In genomic region chr2:166021642-166022041, GRCm38 (mm10) we compare ENCODE assay signal across 8 mouse cellular contexts. TPM values are rescaled to one million over a fixed set of nuclear protein-coding genes. Genes with fewer than 3 reads are reported as not detected.
DNase-seq lines count a peak whose midpoint lies in the region; ATAC-seq and TF ChIP-seq lines count a peak whose summit lies in the region.

No protein-coding gene starts in this region.

- H3K9ac ChIP-seq in hindbrain, embryonic 13.5 days, result no peak overlapping the region
- 0 out of 2 replicates have a peak overlapping the region, but pooled peaks have one; percentile 32 for H3K9ac ChIP-seq in midbrain, embryonic 15.5 days

- no peaks in the 10 kb centered on the region for H3K9me3 ChIP-seq in hindbrain, embryonic 13.5 days
- H3K9me3 ChIP-seq in midbrain, embryonic 15.5 days, result no peaks in the 10 kb centered on the region

- H3K4me2 ChIP-seq in hindbrain, embryonic 13.5 days, result 0 out of 2 replicates have a peak overlapping the region, but pooled peaks have one; percentile 6
- peak overlapping the region; percentile 13; the same call in 1 of the 2 replicates for H3K4me2 ChIP-seq in midbrain, embryonic 15.5 days

- H3K4me1 ChIP-seq in hindbrain, embryonic 13.5 days (replicated peaks), result peaks cover 28% of the 10 kb centered on the region
- H3K4me1 ChIP-seq in midbrain, embryonic 15.5 days, result peaks cover 37% of the 10 kb centered on the region

- no peak for DNase-seq in layer of hippocampus, adult 2 months (ENCODE audit: low spot score in 2 of 2)
- DNase-seq in layer of hippocampus, adult 11-12 months (ENCODE audit: low spot score), result no peak
- DNase-seq in brain, adult 2 months (ENCODE audit: low read depth, low spot score), result peak; percentile 89
- DNase-seq in thymus, postnatal 14 days, result no peak

- H3K27ac ChIP-seq in layer of hippocampus, adult 2 months, result peak overlapping the region; percentile 16; the same call in 1 of the 2 replicates
- peak overlapping the region; percentile 90 for H3K27ac ChIP-seq in hindbrain, embryonic 13.5 days
- peak overlapping the region; percentile 92 for H3K27ac ChIP-seq in midbrain, embryonic 15.5 days

- no peaks in the 10 kb centered on the region for H3K36me3 ChIP-seq in hindbrain, embryonic 13.5 days
- no peaks in the 10 kb centered on the region for H3K36me3 ChIP-seq in midbrain, embryonic 15.5 days (replicated peaks)

- no peak for TF ChIP-seq CTCF in layer of hippocampus, adult 2 months (conservative IDR thresholded peaks at IDR 0.05)

- H3K4me3 ChIP-seq in layer of hippocampus, adult 2 months, result no peak overlapping the region
- no peak overlapping the region for H3K4me3 ChIP-seq in hindbrain, embryonic 13.5 days
- no peak overlapping the region for H3K4me3 ChIP-seq in midbrain, embryonic 15.5 days

- no peaks in the 10 kb centered on the region for H3K27me3 ChIP-seq in hindbrain, embryonic 13.5 days
- H3K27me3 ChIP-seq in midbrain, embryonic 15.5 days (replicated peaks), result no peaks in the 10 kb centered on the region

- 20% methylated on average over 3 of the region's 3 CpGs for WGBS in hindbrain, embryonic 13.5 days
- 12% methylated on average over 3 of the region's 3 CpGs for WGBS in midbrain, embryonic 15.5 days

- ATAC-seq in hindbrain, embryonic 13.5 days (ENCODE audit: low FRiP score), result peak; percentile 84
- ATAC-seq in midbrain, embryonic 15.5 days (replicated peaks), result peak; percentile 91
- no peak for ATAC-seq in megakaryocyte-erythroid progenitor cell, adult 5-6 weeks (replicated peaks; ENCODE audit: low FRiP score, low TSS enrichment, poor library complexity, severe bottlenecking)
- no peak for ATAC-seq in granulocyte monocyte progenitor cell, adult 5-6 weeks (replicated peaks; ENCODE audit: poor library complexity, severe bottlenecking)

RNA-seq across cellular contexts. Expression of gene Ncoa3, which starts 29.2 kb away (rescaled TPM):
- total RNA-seq in layer of hippocampus, adult 2 months (2021), result 10 to 100 TPM; 27.8 to 37.7 TPM
- polyA plus RNA-seq in hindbrain, embryonic 13.5 days (2015; fragmentation: Nextera tagmentation; extraction: Ambion mirVana), result 12.0 and 13.1 TPM in 2 replicates
- polyA plus RNA-seq in midbrain, embryonic 15.5 days (2015; fragmentation: Nextera tagmentation; extraction: Ambion mirVana), result 16.6 and 16.7 TPM in 2 replicates
- 8.3 and 21.1 TPM in 2 replicates for total RNA-seq in megakaryocyte-erythroid progenitor cell, adult 5-6 weeks (2014; fragmentation: Nextera tagmentation)
- total RNA-seq in megakaryocyte-erythroid progenitor cell, adult 5-6 weeks (2017), result 8.8 and 15.9 TPM in 2 replicates
- total RNA-seq in granulocyte monocyte progenitor cell, adult 5-6 weeks (2014; fragmentation: Nextera tagmentation), result 17.4 and 19.9 TPM in 2 replicates
- 16.1 and 20.8 TPM in 2 replicates for total RNA-seq in granulocyte monocyte progenitor cell, adult 5-6 weeks (2017)

Comparison
In these comparisons a context has a peak if more than half of its experiments do, and no peak if none do; other contexts are left out.
1. H3K27ac ChIP-seq: peak in every context shown above with its lines; median percentile 92 in midbrain, embryonic 15.5 days; 90 in hindbrain, embryonic 13.5 days; 16 in layer of hippocampus, adult 2 months.
2. ATAC-seq: peak in hindbrain, embryonic 13.5 days (single experiment) and midbrain, embryonic 15.5 days (single experiment); none in megakaryocyte-erythroid progenitor cell, adult 5-6 weeks (single experiment) and granulocyte monocyte progenitor cell, adult 5-6 weeks (single experiment).